8 mouse cellular contexts compared by ENCODE assay signal in genomic region chr1:71505898-71506297, GRCm38 (mm10). TPM values are rescaled to one million over a fixed set of nuclear protein-coding genes. Genes with fewer than 3 reads are reported as not detected.
DNase-seq lines count a peak whose midpoint lies in the region; ATAC-seq lines count a peak whose summit lies in the region.

No protein-coding gene starts in this region.

- no peaks in the 10 kb centered on the region for H3K9me3 ChIP-seq in heart, embryonic 10.5 days
- no peaks in the 10 kb centered on the region for H3K9me3 ChIP-seq in hindbrain, embryonic 15.5 days
- H3K9me3 ChIP-seq in neural tube, embryonic 15.5 days (replicated peaks): no peaks in the 10 kb centered on the region
- H3K9me3 ChIP-seq in forebrain, embryonic 16.5 days (ENCODE audit: control insufficient read depth, low read length): no peaks in the 10 kb centered on the region

- WGBS in heart, embryonic 10.5 days: 5% methylated on average over 5 of the region's 5 CpGs
- 3% methylated on average over 5 of the region's 5 CpGs for WGBS in hindbrain, embryonic 15.5 days
- 5% methylated on average over 5 of the region's 5 CpGs for WGBS in neural tube, embryonic 15.5 days
- 4% methylated on average over 5 of the region's 5 CpGs for WGBS in forebrain, embryonic 16.5 days

- H3K4me1 ChIP-seq in heart, embryonic 10.5 days: no peaks in the 10 kb centered on the region
- H3K4me1 ChIP-seq in hindbrain, embryonic 15.5 days (replicated peaks): peaks cover 11% of the 10 kb centered on the region
- H3K4me1 ChIP-seq in neural tube, embryonic 15.5 days: peaks cover 13% of the 10 kb centered on the region
- peaks cover 4% of the 10 kb centered on the region for H3K4me1 ChIP-seq in forebrain, embryonic 16.5 days (replicated peaks; ENCODE audit: control insufficient read depth, insufficient read depth, low read length)

- no peak for ATAC-seq in hindbrain, embryonic 15.5 days (ENCODE audit: low FRiP score, low read depth)
- ATAC-seq in neural tube, embryonic 15.5 days (ENCODE audit: low FRiP score): no peak
- ATAC-seq in forebrain, embryonic 16.5 days: no peak

- H3K4me3 ChIP-seq in heart, embryonic 10.5 days: no peak overlapping the region
- no peak overlapping the region for H3K4me3 ChIP-seq in hindbrain, embryonic 15.5 days
- H3K4me3 ChIP-seq in neural tube, embryonic 15.5 days (replicated peaks): no peak overlapping the region
- H3K4me3 ChIP-seq in forebrain, embryonic 16.5 days (replicated peaks; ENCODE audit: low read length): no peak overlapping the region

- H3K9ac ChIP-seq in hindbrain, embryonic 15.5 days: 0 out of 2 replicates have a peak overlapping the region, but pooled peaks have one; percentile 16
- no peak overlapping the region for H3K9ac ChIP-seq in neural tube, embryonic 15.5 days (replicated peaks)
- no peak overlapping the region for H3K9ac ChIP-seq in forebrain, embryonic 16.5 days (replicated peaks; ENCODE audit: low read depth, low read length)

- no peaks in the 10 kb centered on the region for H3K27me3 ChIP-seq in heart, embryonic 10.5 days (ENCODE audit: insufficient read depth, poor library complexity, severe bottlenecking)
- H3K27me3 ChIP-seq in hindbrain, embryonic 15.5 days: no peaks in the 10 kb centered on the region
- no peaks in the 10 kb centered on the region for H3K27me3 ChIP-seq in neural tube, embryonic 15.5 days (replicated peaks)
- no peaks in the 10 kb centered on the region for H3K27me3 ChIP-seq in forebrain, embryonic 16.5 days (replicated peaks; ENCODE audit: control insufficient read depth, insufficient read depth, low read length)

- H3K36me3 ChIP-seq in heart, embryonic 10.5 days: no peaks in the 10 kb centered on the region
- no peaks in the 10 kb centered on the region for H3K36me3 ChIP-seq in hindbrain, embryonic 15.5 days
- no peaks in the 10 kb centered on the region for H3K36me3 ChIP-seq in neural tube, embryonic 15.5 days
- H3K36me3 ChIP-seq in forebrain, embryonic 16.5 days (ENCODE audit: control insufficient read depth, insufficient read depth): no peaks in the 10 kb centered on the region

- peak overlapping the region; percentile 37; the same call in 1 of the 2 replicates for H3K4me2 ChIP-seq in hindbrain, embryonic 15.5 days
- peak overlapping the region; percentile 36; the same call in 1 of the 2 replicates for H3K4me2 ChIP-seq in neural tube, embryonic 15.5 days
- H3K4me2 ChIP-seq in forebrain, embryonic 16.5 days (ENCODE audit: low read length): no peak overlapping the region; the same call in 1 of the 2 replicates

- H3K27ac ChIP-seq in heart, embryonic 10.5 days: no peak overlapping the region
- H3K27ac ChIP-seq in hindbrain, embryonic 15.5 days (replicated peaks): no peak overlapping the region
- H3K27ac ChIP-seq in neural tube, embryonic 15.5 days (replicated peaks): 0 out of 2 replicates have a peak overlapping the region, but pooled peaks have one; percentile 42
- H3K27ac ChIP-seq in forebrain, embryonic 16.5 days (ENCODE audit: low read length): no peak overlapping the region

- DNase-seq in heart, adult 8-10 months (ENCODE audit: low spot score): peak; percentile 9
- no peak for DNase-seq in heart, embryonic 10.5 days (ENCODE audit: low spot score)
- peak; percentile 5 for DNase-seq in thymus, postnatal 0 days (ENCODE audit: low spot score)
- DNase-seq in thymus, postnatal 10 days (ENCODE audit: low spot score in 2 of 2): no peak
- no peak for DNase-seq in gastrocnemius, adult 18-20 months (ENCODE audit: low spot score)

RNA-seq across cellular contexts. Expression of gene Atic, which starts 51.1 kb away (rescaled TPM):
- 10 to 100 TPM; 22.8 to 26.1 (median 25.2) TPM for total RNA-seq in heart, adult 8-10 months (2022)
- polyA plus RNA-seq in heart, embryonic 10.5 days (2016; fragmentation: Nextera tagmentation; extraction: Ambion mirVana): 56.2 and 71.0 TPM in 2 replicates
- 80.8 and 92.4 TPM in 2 replicates for polyA plus RNA-seq in thymus, postnatal 0 days (2015; fragmentation: Nextera tagmentation; extraction: Ambion mirVana)
- 30.1 and 33.6 TPM in 2 replicates for polyA plus RNA-seq in hindbrain, embryonic 15.5 days (2015; fragmentation: Nextera tagmentation; extraction: Ambion mirVana)
- 34.1 and 53.4 TPM in 2 replicates for polyA plus RNA-seq in neural tube, embryonic 15.5 days (2015; fragmentation: Nextera tagmentation; extraction: Ambion mirVana)
- total RNA-seq in gastrocnemius, adult 18-20 months (2021): 10 to 100 TPM; 22.8 to 25.4 TPM
- 35.8 and 37.3 TPM in 2 replicates for polyA plus RNA-seq in forebrain, embryonic 16.5 days (2015; fragmentation: Nextera tagmentation; extraction: Ambion mirVana)

Comparison
In these comparisons a context has a peak if more than half of its experiments do, and no peak if none do; other contexts are left out.
1. DNase-seq: peak in heart, adult 8-10 months (single experiment) and thymus, postnatal 0 days (single experiment); none in heart, embryonic 10.5 days (single experiment), thymus, postnatal 10 days (0 of 2) and gastrocnemius, adult 18-20 months (single experiment).